Mouse (Mus musculus) MEL (cell line): ENCODE results near the gene Lpcat3. TPM values are rescaled to one million over a fixed set of nuclear protein-coding genes. Genes with fewer than 3 reads are reported as not detected.

Source experiments
- DNase-seq: peaks from one replicate; pipeline ENCODE4 v3.0.0; 2011; ENCODE audit warnings: low read depth, low spot score
- H3K27ac ChIP-seq: 2 replicates; pipeline ENCODE4 v1.5.1; 2012; ENCODE audit warnings: low read depth, mild to moderate bottlenecking, control low read depth, low read length, moderate library complexity; ENCODE audit not compliant: control insufficient read depth
- H3K27me3 ChIP-seq, 2 experiments: fragments of 150-350 bp in 1 of 2; sonication (generic) in 1 of 2; 2 replicates each; pipeline ENCODE4 v1.6.1; 2012; ENCODE audit warnings: low read length in 2 of 2, mild to moderate bottlenecking in 2 of 2, improper control_type of control experiment in 1 of 2, moderate library complexity in 1 of 2; ENCODE audit not compliant: insufficient read depth in 2 of 2, control insufficient read depth in 1 of 2
- H3K36me3 ChIP-seq, 2 experiments: 2 replicates each; pipeline ENCODE4 v1.6.1; 2012 to 2014; ENCODE audit warnings: low read length in 2 of 2, improper control_type of control experiment in 1 of 2, inconsistent platforms in 1 of 2, mild to moderate bottlenecking in 1 of 2; ENCODE audit not compliant: insufficient read depth in 2 of 2, control insufficient read depth in 1 of 2
- H3K4me1 ChIP-seq, 2 experiments: fragments of 150-350 bp in 1 of 2; sonication (generic) in 1 of 2; 2 replicates each; pipeline ENCODE4 v1.6.1; 2012; ENCODE audit warnings: low read length in 2 of 2, improper control_type of control experiment in 1 of 2, mild to moderate bottlenecking in 1 of 2; ENCODE audit not compliant: insufficient read depth in 2 of 2, control insufficient read depth in 1 of 2
- H3K4me3 ChIP-seq, 2 experiments: fragments of 150-350 bp in 1 of 2; sonication (generic) in 1 of 2; 2 replicates each; pipeline ENCODE4 v1.5.1; 2012; ENCODE audit warnings: low read depth in 2 of 2, low read length in 2 of 2, mild to moderate bottlenecking in 2 of 2, moderate library complexity in 2 of 2, control low read depth in 1 of 2, improper control_type of control experiment in 1 of 2; ENCODE audit not compliant: control insufficient read depth in 1 of 2, insufficient read depth in 1 of 2
- H3K79me2 ChIP-seq: 2 replicates; pipeline ENCODE4 v1.6.1; 2012; ENCODE audit warnings: mild to moderate bottlenecking, low read length, moderate library complexity; ENCODE audit not compliant: control insufficient read depth, poor library complexity, insufficient read depth
- H3K9ac ChIP-seq: 2 replicates; pipeline ENCODE4 v1.6.1; 2012; ENCODE audit warnings: low read depth, mild to moderate bottlenecking, control low read depth, low read length, moderate library complexity; ENCODE audit not compliant: control insufficient read depth, poor library complexity, severe bottlenecking
- H3K9me3 ChIP-seq: fragments of 150-350 bp; sonication (generic); replicated peaks from 2 replicates; pipeline ENCODE4 v1.6.1; 2012; ENCODE audit warnings: mild to moderate bottlenecking, low read length, improper control_type of control experiment, moderate library complexity; ENCODE audit not compliant: insufficient read depth
- BHLHE40 ChIP-seq: IDR thresholded peaks from 2 replicates; pipeline ENCODE4 v1.6.1; 2012; ENCODE audit warnings: low read depth, mild to moderate bottlenecking, inconsistent platforms, low read length, improper control_type of control experiment, borderline replicate concordance
- CHD1 ChIP-seq: IDR thresholded peaks from 2 replicates; pipeline ENCODE4 v1.6.1; 2012; ENCODE audit warnings: low read depth, mild to moderate bottlenecking, inconsistent platforms, low read length, improper control_type of control experiment
- CTCF ChIP-seq, 3 experiments: IDR thresholded peaks in 2 of 3; conservative IDR thresholded peaks in 1 of 3; 2 replicates each; pipeline ENCODE4 v1.5.1; 2011 to 2012; ENCODE audit warnings: low read length in 3 of 3, low read depth in 2 of 3, mild to moderate bottlenecking in 2 of 3, improper control_type of control experiment in 1 of 3, inconsistent platforms in 1 of 3, mixed read lengths in 1 of 3, moderate library complexity in 1 of 3; ENCODE audit not compliant: control insufficient read depth in 1 of 3, insufficient read depth in 1 of 3, poor library complexity in 1 of 3, severe bottlenecking in 1 of 3
- ELF1 ChIP-seq: IDR thresholded peaks from 2 replicates; pipeline ENCODE4 v1.6.1; 2014; ENCODE audit warnings: low read depth, mild to moderate bottlenecking, inconsistent platforms, low read length, improper control_type of control experiment, moderate library complexity
- EP300 ChIP-seq, 2 experiments: IDR thresholded peaks; 2 replicates each; pipeline ENCODE4 v1.6.1; 2011; ENCODE audit warnings: improper control_type of control experiment in 2 of 2, low read length in 2 of 2, low read depth in 1 of 2, mild to moderate bottlenecking in 1 of 2
- ETS1 ChIP-seq: IDR thresholded peaks from 2 replicates; pipeline ENCODE4 v1.6.1; 2012; ENCODE audit warnings: low read depth, mild to moderate bottlenecking, inconsistent platforms, low read length, improper control_type of control experiment, moderate library complexity
- GABPA ChIP-seq: IDR thresholded peaks from 2 replicates; pipeline ENCODE4 v1.6.1; 2012; ENCODE audit warnings: low read depth, mild to moderate bottlenecking, inconsistent platforms, low read length, improper control_type of control experiment, moderate library complexity
- HCFC1 ChIP-seq: IDR thresholded peaks from 2 replicates; pipeline ENCODE4 v1.6.1; 2012; ENCODE audit warnings: low read depth, mild to moderate bottlenecking, inconsistent platforms, low read length, improper control_type of control experiment, moderate library complexity
- MAFK ChIP-seq: IDR thresholded peaks from 2 replicates; pipeline ENCODE4 v1.6.1; 2011; ENCODE audit warnings: low read depth, mild to moderate bottlenecking, low read length, improper control_type of control experiment, borderline replicate concordance
- MAX ChIP-seq: IDR thresholded peaks from 2 replicates; pipeline ENCODE4 v1.6.1; 2011; ENCODE audit warnings: low read length, improper control_type of control experiment
- MAZ ChIP-seq: IDR thresholded peaks from 2 replicates; pipeline ENCODE4 v1.6.1; 2012; ENCODE audit warnings: low read depth, mild to moderate bottlenecking, inconsistent platforms, low read length, improper control_type of control experiment
- MXI1 ChIP-seq: IDR thresholded peaks from 2 replicates; pipeline ENCODE4 v1.6.1; 2011; ENCODE audit warnings: mild to moderate bottlenecking, low read depth, low read length, improper control_type of control experiment
- MYB ChIP-seq: IDR thresholded peaks from 2 replicates; pipeline ENCODE4 v1.6.1; 2011; ENCODE audit warnings: mild to moderate bottlenecking, low read depth, low read length, improper control_type of control experiment
- MYC ChIP-seq: IDR thresholded peaks from 2 replicates; pipeline ENCODE4 v1.6.1; 2011; ENCODE audit warnings: low read depth, mild to moderate bottlenecking, low read length, improper control_type of control experiment, moderate library complexity
- NELFE ChIP-seq: IDR thresholded peaks from 2 replicates; pipeline ENCODE4 v1.6.1; 2011; ENCODE audit warnings: low read depth, low read length, improper control_type of control experiment
- NRF1 ChIP-seq: IDR thresholded peaks from 2 replicates; pipeline ENCODE4 v1.6.1; 2014; ENCODE audit warnings: low read depth, mild to moderate bottlenecking, inconsistent platforms, low read length, improper control_type of control experiment, moderate library complexity; ENCODE audit not compliant: poor library complexity, insufficient read depth, severe bottlenecking
- POLR2AphosphoS5 ChIP-seq: IDR thresholded peaks from 2 replicates; pipeline ENCODE4 v1.6.1; 2012; ENCODE audit warnings: low read depth, borderline replicate concordance, mild to moderate bottlenecking, inconsistent platforms, low read length, moderate library complexity, mixed read lengths
- RAD21 ChIP-seq: IDR thresholded peaks from 2 replicates; pipeline ENCODE4 v1.6.1; 2011; ENCODE audit warnings: mild to moderate bottlenecking, low read depth, low read length, improper control_type of control experiment
- SIN3A ChIP-seq: IDR thresholded peaks from 2 replicates; pipeline ENCODE4 v1.6.1; 2012; ENCODE audit warnings: low read length, improper control_type of control experiment, inconsistent platforms
- SMC3 ChIP-seq: IDR thresholded peaks from 2 replicates; pipeline ENCODE4 v1.6.1; 2011; ENCODE audit warnings: low read depth, low read length, improper control_type of control experiment
- TAL1 ChIP-seq: IDR thresholded peaks from 2 replicates; pipeline ENCODE4 v1.6.1; 2012; ENCODE audit warnings: mild to moderate bottlenecking, inconsistent platforms, low read length, moderate library complexity, mixed read lengths
- TBP ChIP-seq: IDR thresholded peaks from 2 replicates; pipeline ENCODE4 v1.8.0; 2011; ENCODE audit warnings: low read depth, low read length, improper control_type of control experiment
- TCF12 ChIP-seq: IDR thresholded peaks from 2 replicates; pipeline ENCODE4 v1.6.1; 2014; ENCODE audit warnings: low read depth, mild to moderate bottlenecking, inconsistent platforms, low read length, improper control_type of control experiment, moderate library complexity
- UBTF ChIP-seq: IDR thresholded peaks from 2 replicates; pipeline ENCODE4 v1.6.1; 2012; ENCODE audit warnings: low read depth, mild to moderate bottlenecking, inconsistent platforms, low read length, improper control_type of control experiment, moderate library complexity, borderline replicate concordance; ENCODE audit not compliant: insufficient read depth
- USF1 ChIP-seq: IDR thresholded peaks from 2 replicates; pipeline ENCODE4 v1.6.1; 2014; ENCODE audit warnings: low read depth, mild to moderate bottlenecking, inconsistent platforms, low read length, improper control_type of control experiment, moderate library complexity
- ZC3H11A ChIP-seq: IDR thresholded peaks from 2 replicates; pipeline ENCODE4 v1.6.1; 2012; ENCODE audit warnings: low read depth, mild to moderate bottlenecking, inconsistent platforms, low read length, improper control_type of control experiment
- ZMIZ1 ChIP-seq: IDR thresholded peaks from 2 replicates; pipeline ENCODE4 v1.6.1; 2012; ENCODE audit warnings: low read depth, mild to moderate bottlenecking, inconsistent platforms, low read length, improper control_type of control experiment, moderate library complexity
- ZNF384 ChIP-seq: IDR thresholded peaks from 2 replicates; pipeline ENCODE4 v1.6.1; 2012; ENCODE audit warnings: low read depth, mild to moderate bottlenecking, inconsistent platforms, low read length, improper control_type of control experiment
- polyA plus RNA-seq, 2 experiments: library from polyadenylated mRNA; stranded (reverse) in 1 of 2; unstranded in 1 of 2; fragments of >175 nt in 1 of 2; fragments of >200 nt in 1 of 2; gene quantifications; 2 replicates each; pipeline versions ENCODE4 v1.2.1 to v1.2.4; 2012; ENCODE audit warnings: low replicate concordance in 2 of 2, low read depth in 1 of 2; ENCODE audit not compliant: insufficient read length in 2 of 2, insufficient read depth in 1 of 2, missing spikeins in 1 of 2
- total RNA-seq: library from RNA; depleted of rRNA; stranded (reverse); fragments of 300-350 nt; gene quantifications from 2 replicates; pipeline ENCODE4 v1.2.3, GENCODE M21; 2012

The Lpcat3 gene
- total and polyA plus RNA-seq, 3 experiments, result 135 to 337 TPM; not detected in 1

DNA sequence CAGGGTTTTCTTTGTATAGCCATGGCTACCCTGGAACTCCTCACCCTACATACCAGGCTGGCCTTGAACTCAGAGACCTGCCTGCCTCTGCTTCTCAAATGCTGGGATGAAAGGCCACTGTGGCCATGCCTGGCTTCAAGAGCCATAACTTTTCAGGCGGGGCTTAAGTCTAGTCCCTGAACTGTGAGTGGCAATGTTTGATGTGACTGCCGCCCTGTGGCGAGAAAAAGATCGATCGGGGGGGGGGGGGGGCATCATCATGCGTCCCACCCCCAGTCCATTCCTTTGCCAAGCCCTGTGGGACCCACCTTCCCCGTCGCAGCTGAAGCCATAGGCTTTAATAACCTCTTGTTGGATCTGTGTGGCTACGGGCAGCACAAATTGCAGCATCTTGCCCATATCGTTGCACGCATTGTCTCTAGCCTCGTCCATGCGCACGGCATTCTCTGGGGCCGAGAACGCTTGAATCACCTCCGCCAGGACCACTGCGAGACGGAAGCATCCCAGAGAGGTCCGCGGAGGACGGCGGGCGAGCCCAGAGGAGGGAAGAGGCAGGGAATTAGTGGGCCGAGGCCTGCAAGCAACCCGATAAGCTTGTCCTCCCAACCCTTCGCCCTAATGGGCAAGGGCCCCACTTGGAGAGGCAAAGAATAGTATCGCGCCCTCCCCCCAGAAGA, 77.5 kb downstream of the Lpcat3 start:
- peak overlapping the region; percentile 28 to 68 for H3K4me3 ChIP-seq
- peak; percentile 86 for DNase-seq
- TF ChIP-seq MAZ (peak; percentile 92), TCF12 (no peak), GABPA (no peak), SMC3 (peak; percentile 91), ZNF384 (no peak), POLR2AphosphoS5 (no peak; the same call in 1 of the 2 replicates), MAX (peak; percentile 15; the same call in 1 of the 2 replicates), SIN3A (peak; percentile 66), CTCF (IDR thresholded peaks at IDR 0.05 in 2 of 3, conservative IDR thresholded peaks at IDR 0.05 in 1 of 3; ENCODE audit: control insufficient read depth in 1 of 3, insufficient read depth in 1 of 3, low read depth in 2 of 3, low read length in 3 of 3, poor library complexity in 1 of 3, severe bottlenecking in 1 of 3) (peak; percentile 43 to 87 (median 70); a peak in 5 of 6 replicates), CHD1 (no peak), USF1 (no peak), MYB (no peak; the same call in 1 of the 2 replicates), ZC3H11A (peak; percentile 88), EP300 (IDR thresholded peaks at IDR 0.05; ENCODE audit: low read depth in 1 of 2, low read length in 2 of 2) (no peak), ZMIZ1 (no peak), ELF1 (no peak), ETS1 (peak; percentile 23; the same call in 1 of the 2 replicates), HCFC1 (peak; percentile 51; the same call in 1 of the 2 replicates), BHLHE40 (no peak), MYC (0 out of 2 replicates have a peak, but pooled peaks have one; percentile 49), RAD21 (peak; percentile 87), TBP (0 out of 2 replicates have a peak, but pooled peaks have one; percentile 28), TAL1 (peak; percentile 65), MXI1 (peak; percentile 62; the same call in 1 of the 2 replicates), NELFE (no peak), NRF1 (peak; percentile 29; the same call in 1 of the 2 replicates), UBTF (no peak), MAFK (no peak)

More for the DNA sequence above, 77.5 kb downstream of the Lpcat3 start:
- peaks cover 2 to 13% of the 10 kb centered on the region in 2 experiments; a peak in 3 of 4 replicates for H3K4me1 ChIP-seq
- peak overlapping the region; percentile 96 for H3K27ac ChIP-seq
- no peaks in the 10 kb centered on the region for H3K9me3 ChIP-seq
- no peaks in the 10 kb centered on the region for H3K27me3 ChIP-seq
- H3K36me3 ChIP-seq, result peaks cover 0 to 12% of the 10 kb centered on the region in 2 experiments; a peak in 2 of 4 replicates
- H3K79me2 ChIP-seq, result no peaks in the 10 kb centered on the region; the same call in 1 of the 2 replicates
- peak overlapping the region; percentile 70 for H3K9ac ChIP-seq
